Mouse (Mus musculus) CH12.LX (cell line): Measurements from ENCODE around the gene Cers5. TPM values are rescaled to one million over a fixed set of nuclear protein-coding genes. Genes with fewer than 3 reads are reported as not detected.
A peak's percentile ranks its signal among the peaks of the same experiment; 100 is the strongest.

ENCODE experiments used
- DNase-seq: peaks from one replicate; pipeline ENCODE4 v3.0.0-alpha.2; 2013; ENCODE audit errors: extremely low read depth
- H3K27ac ChIP-seq: 2 replicates; pipeline ENCODE4 v1.5.1; 2012; ENCODE audit warnings: low read depth, mild to moderate bottlenecking, control low read depth, moderate library complexity; ENCODE audit not compliant: insufficient read depth
- H3K27me3 ChIP-seq: replicated peaks from 2 replicates; pipeline ENCODE3; 2012; ENCODE audit warnings: inconsistent platforms
- H3K36me3 ChIP-seq, 2 experiments: replicated peaks in 1 of 2; 2 replicates each; pipeline versions ENCODE3 to v1.6.1; 2012; ENCODE audit warnings: inconsistent platforms in 1 of 2, low read length in 1 of 2, mild to moderate bottlenecking in 1 of 2, mixed read lengths in 1 of 2, moderate library complexity in 1 of 2; ENCODE audit not compliant: control insufficient read depth in 1 of 2, insufficient read depth in 1 of 2
- H3K4me1 ChIP-seq, 2 experiments: 2 replicates each; pipeline ENCODE4 v1.6.1; 2012; ENCODE audit warnings: inconsistent platforms in 1 of 2, moderate library complexity in 1 of 2; ENCODE audit not compliant: insufficient read depth in 2 of 2, control insufficient read depth in 1 of 2
- H3K4me2 ChIP-seq: 2 replicates; pipeline ENCODE4 v1.6.1; 2012; ENCODE audit warnings: low read depth, mild to moderate bottlenecking, control low read depth; ENCODE audit not compliant: poor library complexity, insufficient read depth, severe bottlenecking
- H3K4me3 ChIP-seq, 3 experiments: fragments of 150-350 bp in 1 of 3; sonication (generic) in 1 of 3; replicated peaks in 1 of 3; 2 replicates each; pipeline versions ENCODE3 to v1.5.1; 2011 to 2012; ENCODE audit warnings: low read depth in 2 of 3, low read length in 2 of 3, mild to moderate bottlenecking in 2 of 3, moderate library complexity in 2 of 3, control low read depth in 1 of 3, improper control_type of control experiment in 1 of 3, inconsistent platforms in 1 of 3, mixed read lengths in 1 of 3; ENCODE audit not compliant: poor library complexity in 1 of 3
- H3K79me2 ChIP-seq: replicated peaks from 2 replicates; pipeline ENCODE4 v1.6.1; 2012; ENCODE audit warnings: mild to moderate bottlenecking, moderate library complexity; ENCODE audit not compliant: control insufficient read depth, poor library complexity, insufficient read depth, severe bottlenecking; ENCODE audit errors: extremely low read depth
- H3K9ac ChIP-seq: 2 replicates; pipeline ENCODE4 v1.6.1; 2012; ENCODE audit warnings: low read depth, mild to moderate bottlenecking, control low read depth, moderate library complexity; ENCODE audit not compliant: insufficient read depth
- H3K9me3 ChIP-seq: replicated peaks from 2 replicates; pipeline ENCODE3; 2012; ENCODE audit warnings: low read length, inconsistent platforms, mixed read lengths
- BHLHE40 ChIP-seq: IDR thresholded peaks from 2 replicates; pipeline ENCODE4 v1.6.1; 2011; ENCODE audit warnings: mild to moderate bottlenecking, low read depth, low read length, improper control_type of control experiment
- CHD1 ChIP-seq: IDR thresholded peaks from 2 replicates; pipeline ENCODE4 v1.6.1; 2012; ENCODE audit warnings: low read depth, low read length, improper control_type of control experiment, inconsistent platforms
- CHD2 ChIP-seq: IDR thresholded peaks from 2 replicates; pipeline ENCODE4 v1.6.1; 2011; ENCODE audit warnings: low read length, improper control_type of control experiment
- CTCF ChIP-seq, 2 experiments: IDR thresholded peaks in 1 of 2; conservative IDR thresholded peaks in 1 of 2; 2 replicates each; pipeline ENCODE4 v1.5.1; 2011 to 2012; ENCODE audit warnings: low read depth in 2 of 2, low read length in 2 of 2, improper control_type of control experiment in 1 of 2, inconsistent platforms in 1 of 2, mild to moderate bottlenecking in 1 of 2, moderate library complexity in 1 of 2
- E2F4 ChIP-seq: IDR thresholded peaks from 2 replicates; pipeline ENCODE4 v1.6.1; 2011; ENCODE audit warnings: low read depth, low read length, improper control_type of control experiment; ENCODE audit not compliant: insufficient replicate concordance
- ELF1 ChIP-seq: IDR thresholded peaks from 2 replicates; pipeline ENCODE4 v1.6.1; 2014; ENCODE audit warnings: low read depth, mild to moderate bottlenecking, inconsistent platforms, low read length, improper control_type of control experiment
- EP300 ChIP-seq: IDR thresholded peaks from 2 replicates; pipeline ENCODE4 v1.6.1; 2011; ENCODE audit warnings: low read length, improper control_type of control experiment
- ETS1 ChIP-seq: conservative IDR thresholded peaks from 2 replicates; pipeline ENCODE4 v1.6.1; 2012; ENCODE audit warnings: low read depth, mild to moderate bottlenecking, inconsistent platforms, low read length, improper control_type of control experiment, moderate library complexity
- GABPA ChIP-seq: IDR thresholded peaks from 2 replicates; pipeline ENCODE4 v1.6.1; 2012; ENCODE audit warnings: low read depth, low read length, improper control_type of control experiment, inconsistent platforms; ENCODE audit not compliant: insufficient replicate concordance
- HCFC1 ChIP-seq: IDR thresholded peaks from 2 replicates; pipeline ENCODE4 v1.6.1; 2012; ENCODE audit warnings: low read depth, mild to moderate bottlenecking, inconsistent platforms, low read length, improper control_type of control experiment
- IRF4 ChIP-seq: IDR thresholded peaks from 2 replicates; pipeline ENCODE4 v1.6.1; 2014; ENCODE audit warnings: low read depth, mild to moderate bottlenecking, inconsistent platforms, low read length, improper control_type of control experiment
- JUN ChIP-seq: IDR thresholded peaks from 2 replicates; pipeline ENCODE4 v1.6.1; 2011; ENCODE audit warnings: low read depth, mild to moderate bottlenecking, low read length, improper control_type of control experiment, moderate library complexity; ENCODE audit not compliant: insufficient read depth
- JUND ChIP-seq: conservative IDR thresholded peaks from 2 replicates; pipeline ENCODE4 v1.6.1; 2011; ENCODE audit warnings: low read depth, low read length, improper control_type of control experiment
- KAT2A ChIP-seq: IDR thresholded peaks from 2 replicates; pipeline ENCODE4 v1.6.1; 2012; ENCODE audit warnings: low read length, improper control_type of control experiment, inconsistent platforms; ENCODE audit not compliant: insufficient replicate concordance
- MAFK ChIP-seq: IDR thresholded peaks from 2 replicates; pipeline ENCODE4 v1.6.1; 2011; ENCODE audit warnings: low read length, improper control_type of control experiment; ENCODE audit not compliant: insufficient replicate concordance
- MAX ChIP-seq: IDR thresholded peaks from 2 replicates; pipeline ENCODE4 v1.6.1; 2011; ENCODE audit warnings: low read length, improper control_type of control experiment
- MAZ ChIP-seq: IDR thresholded peaks from 2 replicates; pipeline ENCODE4 v1.6.1; 2012; ENCODE audit warnings: low read depth, mild to moderate bottlenecking, inconsistent platforms, low read length, improper control_type of control experiment, moderate library complexity
- MEF2A ChIP-seq: IDR thresholded peaks from 2 replicates; pipeline ENCODE4 v1.6.1; 2014; ENCODE audit warnings: low read depth, mild to moderate bottlenecking, inconsistent platforms, low read length, improper control_type of control experiment, borderline replicate concordance
- MXI1 ChIP-seq: IDR thresholded peaks from 2 replicates; pipeline ENCODE4 v1.6.1; 2011; ENCODE audit warnings: mild to moderate bottlenecking, low read depth, low read length, improper control_type of control experiment
- MYC ChIP-seq: IDR thresholded peaks from 2 replicates; pipeline ENCODE4 v1.6.1; 2011; ENCODE audit warnings: low read depth, mild to moderate bottlenecking, improper control_type of control experiment, low read length
- NELFE ChIP-seq: IDR thresholded peaks from 2 replicates; pipeline ENCODE4 v1.6.1; 2011; ENCODE audit warnings: low read depth, low read length, improper control_type of control experiment
- NRF1 ChIP-seq: IDR thresholded peaks from 2 replicates; pipeline ENCODE4 v1.6.1; 2014; ENCODE audit warnings: low read depth, mild to moderate bottlenecking, inconsistent platforms, low read length, improper control_type of control experiment, moderate library complexity
- PAX5 ChIP-seq: IDR thresholded peaks from 2 replicates; pipeline ENCODE4 v1.6.1; 2012; ENCODE audit warnings: low read length, inconsistent platforms, mixed read lengths
- POLR2A ChIP-seq: IDR thresholded peaks from 2 replicates; pipeline ENCODE4 v1.6.1; 2011; ENCODE audit warnings: low read depth, mild to moderate bottlenecking, improper control_type of control experiment, low read length
- POLR2AphosphoS2 ChIP-seq: IDR thresholded peaks from 2 replicates; pipeline ENCODE4 v1.6.1; 2011; ENCODE audit warnings: low read depth, low read length, improper control_type of control experiment
- RAD21 ChIP-seq: IDR thresholded peaks from 2 replicates; pipeline ENCODE4 v1.6.1; 2011; ENCODE audit warnings: low read depth, mild to moderate bottlenecking, low read length, improper control_type of control experiment, moderate library complexity
- RCOR1 ChIP-seq: conservative IDR thresholded peaks from 2 replicates; pipeline ENCODE4 v1.6.1; 2012; ENCODE audit warnings: low read depth, mild to moderate bottlenecking, inconsistent platforms, low read length, improper control_type of control experiment
- SIN3A ChIP-seq: IDR thresholded peaks from 2 replicates; pipeline ENCODE4 v1.6.1; 2012; ENCODE audit warnings: low read length, improper control_type of control experiment, inconsistent platforms
- SMC3 ChIP-seq: IDR thresholded peaks from 2 replicates; pipeline ENCODE4 v1.6.1; 2011; ENCODE audit warnings: low read depth, low read length, improper control_type of control experiment
- TBP ChIP-seq: conservative IDR thresholded peaks from 2 replicates; pipeline ENCODE4 v1.6.1; 2011; ENCODE audit warnings: low read depth, low read length, improper control_type of control experiment
- TCF12 ChIP-seq: IDR thresholded peaks from 2 replicates; pipeline ENCODE4 v1.6.1; 2014; ENCODE audit warnings: low read depth, mild to moderate bottlenecking, inconsistent platforms, low read length, improper control_type of control experiment
- USF1 ChIP-seq: IDR thresholded peaks from 2 replicates; pipeline ENCODE4 v1.6.1; 2014; ENCODE audit warnings: low read depth, mild to moderate bottlenecking, inconsistent platforms, low read length, improper control_type of control experiment
- USF2 ChIP-seq: conservative IDR thresholded peaks from 2 replicates; pipeline ENCODE4 v1.6.1; 2011; ENCODE audit warnings: low read depth, low read length, improper control_type of control experiment
- ZC3H11A ChIP-seq: IDR thresholded peaks from 2 replicates; pipeline ENCODE4 v1.6.1; 2012; ENCODE audit warnings: low read depth, mild to moderate bottlenecking, inconsistent platforms, low read length, improper control_type of control experiment
- ZKSCAN1 ChIP-seq: IDR thresholded peaks from 2 replicates; pipeline ENCODE4 v1.6.1; 2012; ENCODE audit warnings: low read depth, inconsistent platforms, low read length, improper control_type of control experiment, borderline replicate concordance
- ZMIZ1 ChIP-seq: IDR thresholded peaks from 2 replicates; pipeline ENCODE4 v1.6.1; 2012; ENCODE audit warnings: low read depth, mild to moderate bottlenecking, inconsistent platforms, low read length, improper control_type of control experiment
- ZNF384 ChIP-seq: IDR thresholded peaks from 2 replicates; pipeline ENCODE4 v1.6.1; 2012; ENCODE audit warnings: low read depth, low read length, improper control_type of control experiment, inconsistent platforms
- dilution Hi-C: fragments of 300-500 bp; cut with MboI; formaldehyde crosslinking; loops from 2 replicates; pipeline ENCODE4 v1.14.3; 2020; ENCODE audit warnings: low sequenced_read_pairs; ENCODE audit not compliant: extremely low pct_unique_long_range_greater_than_20kb, extremely low pct_ligation_motif_present
- in situ Hi-C: fragments of 300-500 bp; cut with MboI; formaldehyde crosslinking; loops from 3 replicates; pipeline ENCODE4 v1.14.3; 2019; ENCODE audit warnings: low sequenced_read_pairs, low pct_ligation_motif_present, low pct_unique_long_range_greater_than_20kb, mixed read lengths
- polyA plus RNA-seq: library from polyadenylated mRNA; unstranded; fragments of >175 nt; gene quantifications from 2 replicates; pipeline ENCODE4 v1.2.1, GENCODE M21; 2012; ENCODE audit warnings: low read depth; ENCODE audit not compliant: insufficient read length
- total RNA-seq, 2 experiments: library from RNA; depleted of rRNA; stranded (reverse); fragments of 300-350 nt in 1 of 2; fragments of >200 nt in 1 of 2; gene quantifications; 2 replicates each; pipeline ENCODE4 v1.2.3; 2012 to 2014

Cers5 gene
- total and polyA plus RNA-seq, 3 experiments: 45.0 to 149 (median 94.3) TPM

- in situ Hi-C loops (loop anchor here (5.0 kb wide), 2 partner anchors 47 to 182 kb away; partner anchors contain the start of gene Cers5), dilution Hi-C loops (no loop called here)
- TF ChIP-seq USF1: no peak
- no peak for TF ChIP-seq EP300
- TF ChIP-seq CHD1: no peak
- TF ChIP-seq RAD21: peak; percentile 52
- TF ChIP-seq ETS1: no peak; the same call in 1 of the 2 replicates
- TF ChIP-seq PAX5: no peak
- peak; percentile 75 for TF ChIP-seq MXI1
- TF ChIP-seq TBP: peak; percentile 79; the same call in 1 of the 2 replicates
- peak; percentile 89 for TF ChIP-seq POLR2A
- peak; percentile 67 for TF ChIP-seq TCF12
- TF ChIP-seq MEF2A: no peak
- TF ChIP-seq POLR2AphosphoS2: no peak; the same call in none of the 2 replicates
- TF ChIP-seq SMC3: peak; percentile 51
- peak; percentile 87 for TF ChIP-seq ZMIZ1
- no peak for TF ChIP-seq E2F4
- TF ChIP-seq ZNF384: no peak; the same call in 1 of the 2 replicates
- peak; percentile 75 for TF ChIP-seq JUND
- TF ChIP-seq IRF4: peak; percentile 61; the same call in 1 of the 2 replicates
- TF ChIP-seq GABPA: no peak; the same call in 1 of the 2 replicates
- TF ChIP-seq CTCF (conservative IDR thresholded peaks at IDR 0.05 in 1 of 2, IDR thresholded peaks at IDR 0.05 in 1 of 2; ENCODE audit: low read depth in 2 of 2, low read length in 2 of 2): peak; percentile 82 to 95
- no peak; the same call in 1 of the 2 replicates for TF ChIP-seq ZKSCAN1
- TF ChIP-seq MYC: peak; percentile 55
- TF ChIP-seq RCOR1: no peak
- peak; percentile 42; the same call in 1 of the 2 replicates for TF ChIP-seq BHLHE40
- peak; percentile 97 for TF ChIP-seq ELF1
- TF ChIP-seq MAZ: 0 out of 2 replicates have a peak, but pooled peaks have one; percentile 64
- no peak for TF ChIP-seq ZC3H11A
- peak; percentile 90 for TF ChIP-seq NRF1
- no peak for TF ChIP-seq MAFK
- TF ChIP-seq HCFC1: peak; percentile 92
- peak; percentile 99 for TF ChIP-seq CHD2
- TF ChIP-seq MAX: peak; percentile 60; the same call in 1 of the 2 replicates
- no peak for TF ChIP-seq USF2
- peak; percentile 74 for TF ChIP-seq NELFE
- peak; percentile 85; the same call in 1 of the 2 replicates for TF ChIP-seq SIN3A
- TF ChIP-seq JUN: no peak
- peak; percentile 87; the same call in 1 of the 2 replicates for TF ChIP-seq KAT2A
These were observed 47.1 kb downstream of the Cers5 start, which contains the start of gene Cox14 for GRCm38 (mm10) chr15:99725341-99726155. Cox14 (plus strand) TSS chr15:99725618.

More at GRCm38 (mm10) chr15:99725341-99726155, 47.1 kb downstream of the Cers5 start, which contains the start of gene Cox14:
- Histone ChIP-seq H3K9me3 (peaks cover 4% of the 10 kb centered on the region), H3K9ac (peak within 1 kb of the TSS; percentile 72), H3K4me3 (peak within 1 kb of the TSS; percentile 83 to 99 (median 98)), H3K27me3 (no peaks in the 10 kb centered on the region), H3K4me1 (peaks cover 4 to 21% of the 10 kb centered on the region in 2 experiments; a peak in 2 of 4 replicates), H3K4me2 (peak within 1 kb of the TSS; percentile 81), H3K79me2 (peaks cover 11% of the 10 kb centered on the region; the same call in 1 of the 2 replicates), H3K36me3 (peaks cover 14 to 57% of the 10 kb centered on the region in 2 experiments), H3K27ac (peak within 1 kb of the TSS; percentile 81)
- peak; percentile 100 for DNase-seq
